Mouse (Mus musculus) heart, postnatal 4 days (tissue): ENCODE data around the gene Slc8a2. TPM values are rescaled to one million over a fixed set of nuclear protein-coding genes. Genes with fewer than 3 reads are reported as not detected.

Source experiments
- total RNA-seq, 2 experiments: library from RNA; stranded (reverse); gene quantifications; 2 replicates each; pipeline ENCODE4 v1.2.3; 2021

Gene Slc8a2
- total RNA-seq, 2 experiments from 2014 or later: 2.0 TPM

Other genes with a start within 250 kb of the Slc8a2 start
- gene Crx, start 249.9 kb upstream of the Slc8a2 start, total RNA-seq: not detected
- not detected for gene Crxos, start 247.2 kb upstream of the Slc8a2 start, total RNA-seq
- 100 to 1,000 TPM; 194 to 214 TPM for gene Selenow, start 207.4 kb upstream of the Slc8a2 start, total RNA-seq
- 100 to 1,000 TPM; 139 to 142 TPM for gene Nop53, start 183.8 kb upstream of the Slc8a2 start, total RNA-seq
- gene Ehd2, start 162.3 kb upstream of the Slc8a2 start, total RNA-seq: 100 to 1,000 TPM; 193 to 197 TPM
- gene Bicra, start 81.9 kb upstream of the Slc8a2 start, total RNA-seq: 1 to 10 TPM; 7.6 to 7.8 TPM
- not detected for gene Zfp541, start 68.0 kb upstream of the Slc8a2 start, total RNA-seq
- gene Napa, start 31.4 kb upstream of the Slc8a2 start, total RNA-seq: 100 to 1,000 TPM in 1 of 2 experiments, 10 to 100 TPM in 1; 90.4 to 104 TPM
- gene Kptn, start 9.9 kb upstream of the Slc8a2 start, total RNA-seq: 10 to 100 TPM; 23.8 to 25.9 TPM
- gene Meis3, start 45.3 kb downstream of the Slc8a2 start, total RNA-seq: 1 to 10 TPM; 8.6 to 9.4 TPM
- gene Dhx34, start 92.2 kb downstream of the Slc8a2 start, total RNA-seq: 10 to 100 TPM in 1 of 2 experiments, 1 to 10 TPM in 1; 9.5 to 11.0 TPM
- under 1 TPM; 0.45 to 0.50 TPM for gene C5ar2, start 114.3 kb downstream of the Slc8a2 start, total RNA-seq
- gene C5ar1, start 129.7 kb downstream of the Slc8a2 start, total RNA-seq: 1 to 10 TPM; 1.8 to 1.9 TPM
- 10 to 100 TPM; 12.5 to 13.6 TPM for gene Inafm1, start 143.8 kb downstream of the Slc8a2 start, total RNA-seq
- gene Ccdc9, start 157.0 kb downstream of the Slc8a2 start, total RNA-seq: 10 to 100 TPM; 39.4 to 43.1 TPM
- gene Bbc3, start 178.6 kb downstream of the Slc8a2 start, total RNA-seq: 1 to 10 TPM; 7.0 to 9.0 TPM